Mouse (Mus musculus) neural tube, embryonic 13.5 days (tissue): ENCODE measurements around the gene Lbhd1. TPM values are rescaled to one million over a fixed set of nuclear protein-coding genes. Genes with fewer than 3 reads are reported as not detected.
"Not testable (repeated sequence)": the region's sequence is repeated elsewhere in the genome, so short reads cannot be mapped to it uniquely, and the experiment has no call there.

ENCODE experiments used
- ATAC-seq: fragments of 200-750 bp; cut with Nextera tagmentation; 2 replicates; pipeline ENCODE4 v1.8.0; 2017; ENCODE audit warnings: low read depth, mild to moderate bottlenecking, moderate TSS enrichment, moderate library complexity
- H3K27ac ChIP-seq: fragments of 300-500 bp; sonication (generic); replicated peaks from 2 replicates; pipeline ENCODE4 v1.5.1; 2015; ENCODE audit warnings: moderate library complexity, mild to moderate bottlenecking, inconsistent platforms
- H3K27me3 ChIP-seq: fragments of 300-500 bp; sonication (generic); 2 replicates; pipeline ENCODE4 v1.6.1; 2015; ENCODE audit warnings: mild to moderate bottlenecking, inconsistent platforms
- H3K36me3 ChIP-seq: fragments of 300-500 bp; sonication (generic); 2 replicates; pipeline ENCODE4 v1.6.1; 2015; ENCODE audit warnings: mild to moderate bottlenecking, inconsistent platforms
- H3K4me1 ChIP-seq: fragments of 300-500 bp; sonication (generic); replicated peaks from 2 replicates; pipeline ENCODE4 v1.6.1; 2015; ENCODE audit warnings: inconsistent platforms
- H3K4me2 ChIP-seq: fragments of 300-500 bp; sonication (generic); 2 replicates; pipeline ENCODE4 v1.6.1; 2015; ENCODE audit warnings: inconsistent platforms, mild to moderate bottlenecking, moderate library complexity
- H3K4me3 ChIP-seq: fragments of 300-500 bp; sonication (generic); 2 replicates; pipeline ENCODE4 v1.5.1; 2015; ENCODE audit warnings: mild to moderate bottlenecking, inconsistent platforms
- H3K9ac ChIP-seq: fragments of 300-500 bp; sonication (generic); 2 replicates; pipeline ENCODE4 v1.6.1; 2015; ENCODE audit warnings: moderate library complexity, mild to moderate bottlenecking, inconsistent platforms
- H3K9me3 ChIP-seq: fragments of 300-500 bp; sonication (generic); 2 replicates; pipeline ENCODE4 v1.6.1; 2016; ENCODE audit warnings: inconsistent platforms
- WGBS: fragments of 180-500 bp; shearing (Covaris S2); methylation state at CpG from one replicate; pipeline ENCODE4 v1.1.7; 2015; 5-methylcytosine and 5-hydroxymethylcytosine counted together
- polyA plus RNA-seq: library from polyadenylated mRNA; unstranded; fragments of >200 nt; fragmentation: Nextera tagmentation; extraction: Ambion mirVana; gene quantifications from 2 replicates; pipeline ENCODE4 v1.2.1, GENCODE M21; 2015

Lbhd1 gene
- polyA plus RNA-seq, 1 experiment from 2014 or later: 56.4 TPM

- no peaks in the 10 kb centered on the region for H3K4me1 ChIP-seq
- 38% methylated on average over 7 of the region's 7 CpGs for WGBS
- no peaks in the 10 kb centered on the region for H3K27me3 ChIP-seq
- H3K4me2 ChIP-seq: no peak within 1 kb of the TSS
- H3K36me3 ChIP-seq: peaks cover 40% of the 10 kb centered on the region
- H3K9ac ChIP-seq: 0 out of 2 replicates have a peak within 1 kb of the TSS, but pooled peaks have one; percentile 43
- no peak within 1 kb of the TSS for H3K4me3 ChIP-seq
- no peak for ATAC-seq
- H3K9me3 ChIP-seq: no peaks in the 10 kb centered on the region
- no peak within 1 kb of the TSS for H3K27ac ChIP-seq
These were observed 33.1 kb upstream of the Lbhd1 start, which contains the start of gene Lrrn4cl for GRCm38 (mm10) chr19:8850402-8850901. TSS of gene Lrrn4cl (plus strand) at chr19:8850768.

- Histone ChIP-seq H3K36me3 (peaks cover 28% of the 10 kb centered on the region), H3K4me1 (no peaks in the 10 kb centered on the region), H3K27ac (no peak overlapping the region), H3K9me3 (no peaks in the 10 kb centered on the region), H3K4me3 (no peak overlapping the region), H3K9ac (no peak overlapping the region), H3K27me3 (no peaks in the 10 kb centered on the region; the same call in 1 of the 2 replicates), H3K4me2 (no peak overlapping the region)
- 52% methylated on average over 7 of the region's 7 CpGs for WGBS
- ATAC-seq: no peak
These were observed 31.9 kb upstream of the Lbhd1 start for GRCm38 (mm10) chr19:8851639-8852038.

DNA sequence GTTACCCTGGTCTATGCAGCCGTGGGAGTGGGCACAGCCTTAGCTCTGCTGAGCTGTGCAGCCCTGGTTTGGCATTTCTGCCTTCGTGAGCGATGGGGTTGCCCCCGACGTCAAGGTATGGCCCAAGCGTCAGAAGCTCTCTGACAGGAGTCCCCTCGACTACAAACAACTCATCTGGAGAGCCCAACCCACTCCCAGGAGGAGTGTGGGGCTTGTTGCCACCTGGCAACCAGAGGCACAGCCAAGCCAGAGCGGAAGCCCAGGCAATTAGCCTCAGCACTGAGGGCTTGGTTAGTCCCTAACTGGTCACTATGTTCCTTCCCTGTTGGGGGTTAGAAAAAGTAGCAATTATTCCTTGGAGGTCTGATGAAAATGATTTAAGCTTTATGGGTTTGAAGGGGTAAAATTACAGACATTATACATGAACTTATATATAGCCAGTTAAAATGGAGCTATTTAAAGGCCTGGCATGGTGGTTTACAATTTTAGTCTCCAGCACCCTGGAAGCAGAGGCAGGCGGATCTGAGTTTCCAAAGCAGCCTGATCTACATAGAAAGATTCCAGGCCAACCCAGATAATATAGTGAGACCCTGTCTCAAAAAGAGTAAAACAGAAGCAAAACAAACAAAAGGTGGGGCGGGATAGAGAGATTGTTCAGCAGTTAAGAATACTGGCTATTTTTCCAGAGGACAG, 31.1 kb upstream of the Lbhd1 start:
- ATAC-seq: no peak
- H3K4me3 ChIP-seq: no peak overlapping the region
- no peak overlapping the region for H3K9ac ChIP-seq
- no peak overlapping the region for H3K4me2 ChIP-seq
- no peak overlapping the region for H3K27ac ChIP-seq
- no peaks in the 10 kb centered on the region; the same call in 1 of the 2 replicates for H3K27me3 ChIP-seq
- WGBS: 57% methylated on average over 10 of the region's 10 CpGs
- H3K9me3 ChIP-seq: no peaks in the 10 kb centered on the region
- H3K36me3 ChIP-seq: peaks cover 20% of the 10 kb centered on the region
- H3K4me1 ChIP-seq: no peaks in the 10 kb centered on the region

- Histone ChIP-seq H3K4me2 (no peak overlapping the region), H3K9me3 (no peaks in the 10 kb centered on the region), H3K9ac (no peak overlapping the region), H3K4me3 (no peak overlapping the region), H3K36me3 (peaks cover 13% of the 10 kb centered on the region), H3K27me3 (no peaks in the 10 kb centered on the region; the same call in 1 of the 2 replicates), H3K27ac (no peak overlapping the region), H3K4me1 (no peaks in the 10 kb centered on the region)
- 83% methylated on average over 3 of the region's 3 CpGs for WGBS
- ATAC-seq: no peak
These were observed 30.4 kb upstream of the Lbhd1 start for GRCm38 (mm10) chr19:8853117-8853516.

- Histone ChIP-seq H3K27ac (no peak overlapping the region), H3K36me3 (no peaks in the 10 kb centered on the region), H3K4me3 (no peak overlapping the region), H3K4me2 (no peak overlapping the region), H3K27me3 (no peaks in the 10 kb centered on the region; the same call in 1 of the 2 replicates), H3K4me1 (no peaks in the 10 kb centered on the region), H3K9me3 (no peaks in the 10 kb centered on the region), H3K9ac (no peak overlapping the region)
- 42% methylated on average over 4 of the region's 4 CpGs for WGBS
- no peak for ATAC-seq
These were observed 25.8 kb upstream of the Lbhd1 start for GRCm38 (mm10) chr19:8857689-8858088.

DNA sequence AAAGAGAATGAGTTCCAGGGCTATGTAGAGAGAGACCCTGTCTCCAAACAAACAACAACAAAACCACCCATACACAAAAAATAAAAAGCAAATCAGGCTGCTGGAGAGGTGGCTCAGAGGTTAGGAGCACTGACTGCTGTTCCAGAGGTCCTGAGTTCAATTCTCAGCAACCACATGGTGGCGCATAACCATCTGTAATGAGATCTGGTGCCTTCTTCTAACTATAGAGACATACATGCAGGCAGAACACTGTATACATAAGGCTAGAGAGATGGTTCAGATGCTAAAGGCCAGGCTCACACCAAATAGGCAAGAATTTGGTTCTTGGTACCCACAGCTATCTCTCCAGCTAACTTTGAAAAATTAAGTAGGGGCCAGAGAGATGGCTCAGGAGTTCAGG, 24.5 kb upstream of the Lbhd1 start:
- H3K27ac ChIP-seq: no peak overlapping the region
- no peaks in the 10 kb centered on the region for H3K4me1 ChIP-seq
- no peaks in the 10 kb centered on the region for H3K9me3 ChIP-seq
- no peak overlapping the region for H3K4me3 ChIP-seq
- H3K27me3 ChIP-seq: no peaks in the 10 kb centered on the region; the same call in 1 of the 2 replicates
- no peaks in the 10 kb centered on the region for H3K36me3 ChIP-seq
- 23% methylated on average over 1 of the region's 1 CpGs for WGBS
- H3K9ac ChIP-seq: no peak overlapping the region
- no peak for ATAC-seq
- no peak overlapping the region for H3K4me2 ChIP-seq

GRCm38 (mm10) chr19:8864265-8864664, 19.3 kb upstream of the Lbhd1 start:
- WGBS: 84% methylated on average over 6 of the region's 6 CpGs
- H3K36me3 ChIP-seq: no peaks in the 10 kb centered on the region
- no peak overlapping the region for H3K9ac ChIP-seq
- H3K27ac ChIP-seq: no peak overlapping the region
- H3K27me3 ChIP-seq: no peaks in the 10 kb centered on the region
- no peak overlapping the region for H3K4me2 ChIP-seq
- no peaks in the 10 kb centered on the region for H3K4me1 ChIP-seq
- H3K9me3 ChIP-seq: no peaks in the 10 kb centered on the region
- no peak overlapping the region for H3K4me3 ChIP-seq
- no peak for ATAC-seq

- H3K36me3 ChIP-seq: peaks cover 25% of the 10 kb centered on the region
- not testable (repeated sequence) for H3K9ac ChIP-seq, ATAC-seq, H3K9me3 ChIP-seq, H3K27me3 ChIP-seq, H3K27ac ChIP-seq
- WGBS: 70% methylated on average over 3 of the region's 3 CpGs
- peaks cover 16% of the 10 kb centered on the region for H3K4me1 ChIP-seq
- H3K4me2 ChIP-seq: peak overlapping the region; percentile 91
- H3K4me3 ChIP-seq: peak overlapping the region; percentile 97; the same call in 1 of the 2 replicates
These were observed 13.2 kb upstream of the Lbhd1 start for GRCm38 (mm10) chr19:8870381-8870780.

GRCm38 (mm10) chr19:8870838-8871237, 12.7 kb upstream of the Lbhd1 start:
- peak overlapping the region; percentile 97 for H3K9ac ChIP-seq
- H3K27me3 ChIP-seq: no peaks in the 10 kb centered on the region
- H3K4me2 ChIP-seq: peak overlapping the region; percentile 91
- peak overlapping the region; percentile 84 for H3K27ac ChIP-seq
- WGBS: 65% methylated on average over 9 of the region's 9 CpGs
- ATAC-seq: peak; percentile 51
- peaks cover 29% of the 10 kb centered on the region for H3K36me3 ChIP-seq
- no peaks in the 10 kb centered on the region for H3K9me3 ChIP-seq
- H3K4me3 ChIP-seq: peak overlapping the region; percentile 97
- H3K4me1 ChIP-seq: peaks cover 16% of the 10 kb centered on the region

DNA sequence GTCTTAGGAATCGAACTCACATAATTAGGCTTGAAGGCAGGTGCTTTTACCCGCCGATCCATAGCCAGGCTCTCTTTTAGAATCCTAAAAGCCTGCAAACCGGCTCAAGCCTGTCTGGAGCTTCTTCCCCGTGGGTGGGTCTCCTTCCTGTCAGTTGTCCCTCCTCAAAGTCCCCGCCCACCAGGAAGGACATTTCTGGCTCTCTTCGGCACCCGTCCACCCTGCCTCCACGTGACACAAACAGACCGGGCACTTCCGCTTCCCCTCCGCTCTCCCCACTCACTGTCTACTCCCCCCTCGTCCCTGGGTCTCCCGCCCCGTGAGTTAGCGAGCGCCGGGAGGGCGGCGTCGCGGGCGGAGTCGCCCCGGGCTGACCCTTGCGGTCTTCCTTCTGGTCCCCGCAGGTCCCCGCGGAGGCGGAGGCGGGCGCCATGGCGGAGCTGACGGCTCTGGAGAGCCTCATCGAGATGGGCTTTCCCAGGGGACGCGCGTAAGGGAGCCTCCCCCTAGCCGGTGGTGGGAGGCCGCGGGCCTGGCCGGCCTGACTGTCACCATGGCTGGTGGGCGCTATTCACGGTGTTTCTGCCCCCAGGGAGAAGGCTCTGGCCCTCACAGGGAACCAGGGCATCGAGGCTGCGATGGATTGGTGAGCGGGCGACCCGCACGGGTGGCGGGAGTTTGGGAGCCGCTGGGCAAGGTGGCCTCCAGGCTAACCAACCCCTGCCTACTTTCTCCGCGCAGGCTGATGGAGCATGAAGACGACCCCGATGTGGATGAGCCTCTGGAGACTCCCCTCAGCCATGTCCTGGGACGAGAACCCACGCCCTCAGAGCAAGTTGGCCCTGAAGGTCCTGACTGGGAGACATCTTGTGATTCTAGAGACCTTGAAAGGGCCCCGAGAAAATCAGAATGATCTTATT, 12.0 kb upstream of the Lbhd1 start, which contains the start of gene Ubxn1:
TSS of gene Ubxn1 (plus strand) at position 230 of the 920 bp plus-strand sequence.
- H3K27ac ChIP-seq: peak within 1 kb of the TSS; percentile 84
- no peaks in the 10 kb centered on the region for H3K27me3 ChIP-seq
- peak within 1 kb of the TSS; percentile 97 for H3K9ac ChIP-seq
- no peaks in the 10 kb centered on the region for H3K9me3 ChIP-seq
- H3K4me2 ChIP-seq: peak within 1 kb of the TSS; percentile 91
- H3K4me1 ChIP-seq: peaks cover 16% of the 10 kb centered on the region
- 1% methylated on average over 59 of the region's 59 CpGs for WGBS
- peaks cover 36% of the 10 kb centered on the region for H3K36me3 ChIP-seq
- peak; percentile 97 for ATAC-seq
- H3K4me3 ChIP-seq: peak within 1 kb of the TSS; percentile 97

DNA sequence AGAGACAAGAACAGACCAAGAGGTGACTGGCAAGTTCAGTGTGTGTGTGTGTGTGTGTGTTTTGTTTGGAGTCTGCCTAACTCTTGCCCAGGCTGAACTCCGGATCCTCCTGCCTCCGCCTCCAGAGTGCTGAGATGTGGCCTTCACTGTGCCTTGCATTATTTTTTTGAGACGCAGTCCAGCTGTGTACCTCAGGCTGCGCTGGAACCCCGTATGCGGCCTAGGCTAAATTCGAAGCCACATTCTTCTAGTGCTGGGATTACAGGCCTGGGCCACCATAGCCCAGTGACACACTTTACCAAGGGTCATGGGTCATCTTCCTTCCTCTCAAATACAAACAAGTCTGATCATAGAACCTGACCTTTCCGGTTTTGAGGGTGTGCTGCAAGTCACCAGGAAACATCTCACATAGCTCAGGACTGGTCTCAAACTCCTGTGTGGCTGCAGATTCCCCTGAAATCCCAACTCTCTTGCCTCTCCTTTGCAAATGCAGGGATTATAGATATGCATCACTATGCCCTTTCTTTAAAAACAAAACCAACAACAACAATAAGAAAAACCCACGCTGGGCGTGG, 11.2 kb upstream of the Lbhd1 start:
- WGBS: 76% methylated on average over 10 of the region's 10 CpGs
- H3K27ac ChIP-seq: peak overlapping the region; percentile 84; the same call in 1 of the 2 replicates
- no peak for ATAC-seq

More for the DNA sequence above, 11.2 kb upstream of the Lbhd1 start:
- Histone ChIP-seq H3K36me3 (peaks cover 42% of the 10 kb centered on the region), H3K4me3 (peak overlapping the region; percentile 97), H3K27me3 (no peaks in the 10 kb centered on the region), H3K4me1 (peaks cover 16% of the 10 kb centered on the region), H3K9ac (peak overlapping the region; percentile 97), H3K4me2 (peak overlapping the region; percentile 91), H3K9me3 (no peaks in the 10 kb centered on the region)
